Mouse (Mus musculus): ENCODE data around the gene Ntm.

- no peak for TF ChIP-seq CTCF (IDR thresholded peaks at IDR 0.05)
- TF ChIP-seq POLR2A (IDR thresholded peaks at IDR 0.05; ENCODE audit: insufficient read depth, low read depth, low read length) = no peak
- TF ChIP-seq EP300 (IDR thresholded peaks at IDR 0.05; ENCODE audit: insufficient read depth, low read depth, low read length) = no peak
These were observed 241.5 kb downstream of the Ntm start for GRCm38 (mm10) chr9:29721461-29721860.

All from heart, adult 2 months (tissue).